Mouse (Mus musculus) heart, adult 2 months (tissue): ENCODE results near the gene Gapdhs. TPM values are rescaled to one million over a fixed set of nuclear protein-coding genes. Genes with fewer than 3 reads are reported as not detected.
"Not testable (repeated sequence)": the region's sequence is repeated elsewhere in the genome, so short reads cannot be mapped to it uniquely, and the experiment has no call there.

Source experiments
- DNase-seq, 2 experiments: peaks; one replicate each; pipeline ENCODE4 v3.0.0; 2021
- H3K27ac ChIP-seq: fragments of 200-600 bp; 2 replicates; pipeline ENCODE4 v1.8.1; 2022
- H3K27me3 ChIP-seq: fragments of 200-500 bp; 2 replicates; pipeline ENCODE4 v1.6.1; 2012; ENCODE audit warnings: mild to moderate bottlenecking, low read length, inconsistent platforms, mixed read lengths; ENCODE audit not compliant: control insufficient read depth, insufficient read depth
- H3K36me3 ChIP-seq: fragments of 200-500 bp; 2 replicates; pipeline ENCODE4 v1.6.1; 2012; ENCODE audit warnings: low read length, inconsistent platforms; ENCODE audit not compliant: control insufficient read depth, insufficient read depth
- H3K4me1 ChIP-seq: fragments of 200-500 bp; 2 replicates; pipeline ENCODE4 v1.6.1; 2011; ENCODE audit warnings: low read length; ENCODE audit not compliant: control insufficient read depth, insufficient read depth
- H3K4me3 ChIP-seq: fragments of 200-600 bp; 2 replicates; pipeline ENCODE4 v1.8.1; 2022
- H3K79me2 ChIP-seq: fragments of 200-500 bp; replicated peaks from 2 replicates; pipeline ENCODE4 v1.6.1; 2012; ENCODE audit warnings: mild to moderate bottlenecking, inconsistent platforms, low read length, moderate library complexity, mixed read lengths; ENCODE audit not compliant: control insufficient read depth, insufficient read depth
- H3K9ac ChIP-seq: fragments of 200-500 bp; 2 replicates; pipeline ENCODE4 v1.6.1; 2012; ENCODE audit warnings: low read depth, mild to moderate bottlenecking, control low read depth, inconsistent platforms, low read length, mixed read lengths
- CTCF ChIP-seq: fragments of 200-600 bp; IDR thresholded peaks from 2 replicates; pipeline ENCODE4 v1.8.1; 2022; ENCODE audit warnings: antibody characterized with exemption, mild to moderate bottlenecking, moderate library complexity
- EP300 ChIP-seq: fragments of 200-500 bp; IDR thresholded peaks from 2 replicates; pipeline ENCODE4 v1.6.1; 2011; ENCODE audit warnings: low read depth, low read length, control low read depth; ENCODE audit not compliant: insufficient read depth
- POLR2A ChIP-seq: fragments of 200-500 bp; IDR thresholded peaks from 2 replicates; pipeline ENCODE4 v1.6.1; 2011; ENCODE audit warnings: mild to moderate bottlenecking, low read depth, low read length, control low read depth; ENCODE audit not compliant: insufficient read depth
- WGBS: fragments of 180-500 bp; shearing (Covaris S2); methylation state at CpG from one replicate; pipeline ENCODE4 v1.1.7; 2018; 5-methylcytosine and 5-hydroxymethylcytosine counted together
- intact Hi-C: fragments of 180-260 bp; cut with DNase I; formaldehyde crosslinking; loops from one replicate; pipeline ENCODE4 v1.15.1; 2025
- long read RNA-seq: library from polyadenylated mRNA; stranded (forward); transcript quantifications from one replicate; pipeline ENCODE4 v2.0.0, GENCODE M21; 2021
- polyA plus RNA-seq: library from polyadenylated mRNA; depleted of rRNA; stranded (reverse); fragments of >200 nt; gene quantifications from 2 replicates; pipeline ENCODE4 v1.2.3, GENCODE M21; 2012; rRNA removed
- total RNA-seq, 2 experiments: library from RNA; stranded (reverse); gene quantifications; 2 replicates each; pipeline ENCODE4 v1.2.3; 2021

The Gapdhs gene
- not detected for total RNA-seq
- polyA plus RNA-seq, result 1.1 and 1.7 TPM in 2 replicates
- long read RNA-seq, partial matches to known transcripts, result 0 of 2 reads
- long read RNA-seq, other reads (novel, unspliced or antisense), result 2 of 2 reads

- intact Hi-C loops, H3K9ac ChIP-seq, H3K4me1 ChIP-seq, H3K36me3 ChIP-seq, H3K27ac ChIP-seq, H3K4me3 ChIP-seq, H3K79me2 ChIP-seq, DNase-seq, H3K27me3 ChIP-seq: not testable (repeated sequence)
- 71% methylated on average over 1 of the region's 4 CpGs for WGBS
These were observed at the start of gene Gapdhs for GRCm38 (mm10) chr7:30743617-30744016. Gene Gapdhs, minus strand, starts transcription at chr7:30743681.

GRCm38 (mm10) chr7:30791921-30792320 is 48.4 kb upstream of the Gapdhs start:
- no peak overlapping the region for H3K27ac ChIP-seq
- WGBS, result 21% methylated on average over 9 of the region's 9 CpGs
- H3K79me2 ChIP-seq, result no peaks in the 10 kb centered on the region
- intact Hi-C loops, result no loop called here
- H3K27me3 ChIP-seq, result no peaks in the 10 kb centered on the region
- no peaks in the 10 kb centered on the region for H3K36me3 ChIP-seq
- TF ChIP-seq EP300, result no peak
- TF ChIP-seq POLR2A, result no peak
- no peak for TF ChIP-seq CTCF
- no peak for DNase-seq
- H3K4me1 ChIP-seq, result no peaks in the 10 kb centered on the region
- H3K9ac ChIP-seq, result no peak overlapping the region
- no peak overlapping the region for H3K4me3 ChIP-seq

GRCm38 (mm10) chr7:30790141-30790540 is 46.7 kb upstream of the Gapdhs start:
- WGBS, result 73% methylated on average over 10 of the region's 10 CpGs
- Histone ChIP-seq H3K27ac (no peak overlapping the region), H3K79me2 (no peaks in the 10 kb centered on the region), H3K36me3 (no peaks in the 10 kb centered on the region), H3K27me3 (no peaks in the 10 kb centered on the region), H3K4me1 (no peaks in the 10 kb centered on the region), H3K9ac (no peak overlapping the region), H3K4me3 (no peak overlapping the region)
- TF ChIP-seq EP300, result no peak
- no peak for TF ChIP-seq CTCF
- TF ChIP-seq POLR2A, result no peak
- no peak for DNase-seq
- intact Hi-C loops, result no loop called here

GRCm38 (mm10) chr7:30787377-30788022 is 44.0 kb upstream of the Gapdhs start, which contains the start of gene Krtdap:
Gene Krtdap, plus strand, starts transcription at chr7:30787896.
- H3K36me3 ChIP-seq, result no peaks in the 10 kb centered on the region
- H3K4me3 ChIP-seq, result no peak within 1 kb of the TSS
- intact Hi-C loops, result no loop called here
- WGBS, result 37% methylated on average over 15 of the region's 15 CpGs
- no peaks in the 10 kb centered on the region for H3K4me1 ChIP-seq
- H3K9ac ChIP-seq, result no peak within 1 kb of the TSS
- H3K27me3 ChIP-seq, result no peaks in the 10 kb centered on the region
- no peak for DNase-seq
- TF ChIP-seq EP300, result no peak
- no peak for TF ChIP-seq POLR2A
- TF ChIP-seq CTCF, result no peak
- no peak within 1 kb of the TSS for H3K27ac ChIP-seq
- no peaks in the 10 kb centered on the region for H3K79me2 ChIP-seq

GRCm38 (mm10) chr7:30785721-30786546 is 42.5 kb upstream of the Gapdhs start:
- intact Hi-C loops, result no loop called here
- 74% methylated on average over 13 of the region's 13 CpGs for WGBS
- H3K4me1 ChIP-seq, result no peaks in the 10 kb centered on the region

GRCm38 (mm10) chr7:30785154-30785553 is 41.7 kb upstream of the Gapdhs start:
- intact Hi-C loops, result no loop called here
- no peak overlapping the region for H3K9ac ChIP-seq
- WGBS, result 48% methylated on average over 1 of the region's 1 CpGs

More at GRCm38 (mm10) chr7:30785721-30786546, 42.5 kb upstream of the Gapdhs start:
- Histone ChIP-seq H3K79me2 (no peaks in the 10 kb centered on the region), H3K9ac (no peak overlapping the region), H3K27me3 (no peaks in the 10 kb centered on the region), H3K27ac (no peak overlapping the region), H3K36me3 (no peaks in the 10 kb centered on the region), H3K4me3 (no peak overlapping the region)
- no peak for TF ChIP-seq CTCF
- TF ChIP-seq POLR2A, result no peak
- no peak for DNase-seq

More at GRCm38 (mm10) chr7:30785154-30785553, 41.7 kb upstream of the Gapdhs start:
- no peaks in the 10 kb centered on the region for H3K79me2 ChIP-seq
- no peaks in the 10 kb centered on the region for H3K36me3 ChIP-seq
- H3K27me3 ChIP-seq, result no peaks in the 10 kb centered on the region
- H3K4me1 ChIP-seq, result no peaks in the 10 kb centered on the region
- no peak overlapping the region for H3K27ac ChIP-seq
- H3K4me3 ChIP-seq, result no peak overlapping the region
- DNase-seq, result no peak
- TF ChIP-seq CTCF (no peak), POLR2A (no peak), EP300 (no peak)
